Mouse (Mus musculus): ENCODE data around the gene 4930430A15Rik.

4930430A15Rik gene

DNA sequence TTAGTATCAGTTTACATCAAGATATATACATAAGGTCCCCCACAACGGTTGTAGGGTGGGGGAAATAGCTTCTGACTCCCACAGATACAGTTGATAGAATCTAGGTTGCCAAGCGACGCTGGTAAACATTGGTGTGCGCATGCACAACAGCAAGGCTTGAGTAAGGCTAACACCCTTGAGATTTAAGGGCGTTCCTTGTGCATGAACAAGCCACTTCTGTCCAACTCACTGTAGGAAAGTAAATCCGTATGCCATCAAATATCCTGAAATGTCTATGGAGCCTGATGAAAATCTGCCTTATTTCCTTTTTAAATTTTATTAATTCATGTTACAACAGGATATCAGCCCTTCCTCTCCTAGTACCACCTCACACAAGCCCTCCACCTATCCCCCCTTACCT, at the start of gene 4930430A15Rik:
Gene 4930430A15Rik (minus strand): TSS at position 101 of the 400 bp plus-strand sequence.
- DNase-seq, result no peak

DNA sequence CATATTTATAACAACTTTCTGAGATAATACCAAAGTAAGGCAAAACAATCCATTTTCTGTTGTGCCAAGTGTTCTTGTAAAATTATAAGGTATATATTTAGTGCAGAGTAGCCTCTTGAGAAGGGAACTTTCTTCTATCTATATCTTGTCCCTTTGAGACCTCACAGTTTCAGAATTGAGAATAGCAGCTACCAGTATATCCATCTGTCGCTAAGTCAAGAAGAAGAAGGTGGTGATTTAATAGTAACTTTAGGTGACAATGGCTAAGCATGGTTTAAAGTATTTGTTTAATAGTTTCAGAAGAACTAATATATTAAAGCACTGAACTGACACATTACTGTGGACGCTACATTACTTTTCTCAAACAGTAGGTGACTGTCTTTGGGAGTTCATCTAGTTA, 44.6 kb upstream of the 4930430A15Rik start, which contains the start of gene Olfr1277:
Gene Olfr1277 (minus strand): TSS at position 101 of the 400 bp plus-strand sequence.
- DNase-seq, result no peak

DNA sequence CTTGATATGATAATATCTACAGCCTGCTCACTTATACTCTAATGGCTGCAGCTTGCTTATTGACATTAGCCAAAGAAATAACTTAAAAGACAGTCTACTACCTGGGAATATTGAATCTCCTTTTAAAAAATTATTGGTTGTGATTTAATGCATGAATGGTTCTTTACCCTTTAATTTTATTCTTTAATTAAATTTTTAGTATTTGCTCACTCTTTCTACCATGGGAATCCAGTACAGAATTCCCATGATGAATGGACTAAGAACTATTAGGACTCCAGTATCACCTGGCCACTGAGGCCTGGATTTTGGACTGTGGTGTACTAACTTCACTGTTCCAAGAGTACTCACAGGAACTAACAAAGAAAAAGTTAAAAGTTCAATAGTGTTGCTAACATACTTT, 24.8 kb upstream of the 4930430A15Rik start, which contains the start of gene Olfr1276:
Gene Olfr1276 (plus strand): TSS at position 301 of the 400 bp plus-strand sequence.
- DNase-seq, result no peak

DNA sequence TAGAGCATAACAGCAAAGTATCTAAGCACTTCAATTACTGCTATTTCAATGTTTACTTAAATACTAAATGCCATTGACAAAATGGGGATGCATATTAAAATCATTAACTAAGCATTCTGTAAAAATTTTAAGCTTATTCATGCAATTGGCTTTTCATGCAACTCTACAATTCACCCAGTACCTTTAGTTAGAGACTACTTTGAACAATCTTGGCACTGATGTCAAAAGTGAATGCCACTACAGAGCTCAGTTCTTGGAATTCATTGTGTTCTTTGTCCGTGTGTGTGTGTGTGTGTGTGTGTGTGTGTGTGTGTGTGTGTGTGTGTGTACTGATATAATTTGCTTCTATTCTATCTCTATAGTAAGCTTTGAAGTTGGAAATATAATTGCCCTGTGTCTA, 5.8 kb upstream of the 4930430A15Rik start, which contains the start of gene Olfr1275:
Gene Olfr1275 (minus strand): TSS at position 101 of the 400 bp plus-strand sequence.
- DNase-seq, result no peak

DNA sequence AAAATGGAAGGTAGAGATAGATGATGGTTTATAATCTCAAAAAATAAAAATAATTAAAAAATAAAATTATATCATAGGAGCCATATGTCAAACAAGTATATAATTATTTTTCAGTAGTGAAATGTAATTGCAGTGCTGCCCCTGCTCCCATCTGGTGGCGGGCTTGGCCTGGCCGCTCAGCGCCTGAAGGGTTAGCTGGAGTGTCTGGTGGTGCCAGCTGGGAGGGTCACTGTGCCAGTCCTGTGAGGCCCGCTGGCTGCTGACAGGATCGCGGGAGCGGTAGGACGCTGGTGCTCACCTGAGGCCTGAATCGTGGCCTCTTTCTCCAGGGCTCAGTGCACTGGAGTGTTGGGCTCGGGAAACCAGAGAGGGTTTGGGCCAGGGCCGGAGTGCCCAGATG, 47.3 kb downstream of the 4930430A15Rik start:
- DNase-seq, result no peak

DNA sequence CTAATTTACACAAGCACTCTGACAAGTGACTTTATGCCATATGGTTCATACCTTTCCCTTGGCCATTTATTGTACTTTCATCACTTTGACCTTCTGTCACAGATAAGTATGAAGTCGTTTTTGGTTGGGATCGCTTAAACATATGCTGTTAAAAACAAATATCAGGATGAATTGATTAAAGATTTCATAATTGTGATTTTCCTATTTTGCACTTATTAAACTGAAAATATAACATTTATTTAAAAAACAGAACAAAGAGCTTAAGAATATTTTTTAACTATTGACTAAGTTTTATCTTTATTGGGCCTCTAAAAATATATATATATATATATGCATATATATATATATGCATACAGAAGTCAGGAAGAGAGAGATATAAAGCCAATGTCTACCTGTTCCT, 76.6 kb downstream of the 4930430A15Rik start, which contains the start of gene Gm15130:
Gene Gm15130 (minus strand): TSS at position 101 of the 400 bp plus-strand sequence.
- DNase-seq, result no peak

DNA sequence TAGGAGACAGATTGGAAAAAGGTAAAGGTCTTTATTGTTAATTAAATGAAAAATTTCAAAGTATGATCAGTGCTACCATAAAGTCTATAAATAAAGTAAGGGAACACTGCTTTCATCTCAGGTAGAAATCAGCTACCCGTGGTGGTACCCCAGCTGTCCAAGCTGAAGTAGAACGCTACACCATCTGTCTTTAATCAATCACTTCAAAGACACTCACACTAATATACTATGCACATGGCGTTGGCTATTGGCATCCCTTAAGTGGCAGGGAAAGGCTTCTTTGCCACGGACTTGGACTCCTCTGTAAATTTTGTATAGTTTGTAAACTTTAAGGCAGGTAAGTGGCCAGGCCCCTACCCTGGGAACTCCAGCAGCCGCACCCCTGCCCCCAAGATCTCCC, 93.7 kb downstream of the 4930430A15Rik start:
- no peak for DNase-seq
